Mouse (Mus musculus): ENCODE data around the gene B3gnt8. TPM values are rescaled to one million over a fixed set of nuclear protein-coding genes. Genes with fewer than 3 reads are reported as not detected.

B3gnt8 gene
- polyA plus RNA-seq, 1 experiment from 2014 or later: 1.3 TPM

- Histone ChIP-seq H3K4me1 (no peaks in the 10 kb centered on the region), H3K9ac (replicated peaks) (no peak overlapping the region), H3K36me3 (no peaks in the 10 kb centered on the region), H3K4me2 (replicated peaks) (no peak overlapping the region), H3K4me3 (no peak overlapping the region), H3K27me3 (0 out of 2 replicates have a peak, but pooled peaks cover 4% of the 10 kb centered on the region), H3K9me3 (no peaks in the 10 kb centered on the region), H3K27ac (replicated peaks) (no peak overlapping the region)
- 81% methylated on average over 4 of the region's 4 CpGs for WGBS
- no peak for ATAC-seq (ENCODE audit: low FRiP score, low read depth)
Observed at GRCm38 (mm10) chr7:25606625-25607063, 19.8 kb upstream of the B3gnt8 start.

GRCm38 (mm10) chr7:25607196-25607595 is 19.3 kb upstream of the B3gnt8 start:
- H3K4me1 ChIP-seq: no peaks in the 10 kb centered on the region

GRCm38 (mm10) chr7:25610056-25610455 is 16.4 kb upstream of the B3gnt8 start:
- H3K4me3 ChIP-seq: no peak overlapping the region
- 41% methylated on average over 6 of the region's 6 CpGs for WGBS
- no peak overlapping the region for H3K4me2 ChIP-seq (replicated peaks)
- no peaks in the 10 kb centered on the region for H3K36me3 ChIP-seq
- H3K27ac ChIP-seq (replicated peaks): no peak overlapping the region
- no peak for ATAC-seq (ENCODE audit: low FRiP score, low read depth)
- no peaks in the 10 kb centered on the region for H3K4me1 ChIP-seq
- no peak overlapping the region for H3K9ac ChIP-seq (replicated peaks)
- 0 out of 2 replicates have a peak, but pooled peaks cover 4% of the 10 kb centered on the region for H3K27me3 ChIP-seq
- no peaks in the 10 kb centered on the region for H3K9me3 ChIP-seq

More at GRCm38 (mm10) chr7:25607196-25607595, 19.3 kb upstream of the B3gnt8 start:
- Histone ChIP-seq H3K9ac (replicated peaks) (no peak overlapping the region), H3K27me3 (0 out of 2 replicates have a peak, but pooled peaks cover 4% of the 10 kb centered on the region), H3K4me2 (replicated peaks) (no peak overlapping the region), H3K36me3 (no peaks in the 10 kb centered on the region), H3K27ac (replicated peaks) (no peak overlapping the region), H3K4me3 (no peak overlapping the region), H3K9me3 (no peaks in the 10 kb centered on the region)
- ATAC-seq (ENCODE audit: low FRiP score, low read depth): no peak
- WGBS: 81% methylated on average over 2 of the region's 2 CpGs

- WGBS: 38% methylated on average over 7 of the region's 7 CpGs
- H3K4me2 ChIP-seq (replicated peaks): no peak overlapping the region
- no peak overlapping the region for H3K27ac ChIP-seq (replicated peaks)
- ATAC-seq (ENCODE audit: low FRiP score, low read depth): no peak
- H3K4me1 ChIP-seq: no peaks in the 10 kb centered on the region
- no peak overlapping the region for H3K9ac ChIP-seq (replicated peaks)
- H3K4me3 ChIP-seq: no peak overlapping the region
- H3K36me3 ChIP-seq: no peaks in the 10 kb centered on the region
- H3K9me3 ChIP-seq: no peaks in the 10 kb centered on the region
- 0 out of 2 replicates have a peak, but pooled peaks cover 4% of the 10 kb centered on the region for H3K27me3 ChIP-seq
Observed at GRCm38 (mm10) chr7:25611501-25611900, 15.0 kb upstream of the B3gnt8 start.

GRCm38 (mm10) chr7:25614086-25614485 is 12.4 kb upstream of the B3gnt8 start:
- 92% methylated on average over 5 of the region's 5 CpGs for WGBS
- H3K9me3 ChIP-seq: no peaks in the 10 kb centered on the region
- ATAC-seq (ENCODE audit: low FRiP score, low read depth): no peak

GRCm38 (mm10) chr7:25614831-25615705 is 11.4 kb upstream of the B3gnt8 start:
- no peak overlapping the region for H3K9ac ChIP-seq (replicated peaks)
- ATAC-seq (ENCODE audit: low FRiP score, low read depth): no peak
- 71% methylated on average over 21 of the region's 21 CpGs for WGBS
- no peak overlapping the region for H3K4me2 ChIP-seq (replicated peaks)
- no peaks in the 10 kb centered on the region for H3K4me1 ChIP-seq
- H3K27me3 ChIP-seq: peaks cover 10% of the 10 kb centered on the region
- H3K36me3 ChIP-seq: no peaks in the 10 kb centered on the region
- no peak overlapping the region for H3K27ac ChIP-seq (replicated peaks)
- H3K4me3 ChIP-seq: no peak overlapping the region
- H3K9me3 ChIP-seq: no peaks in the 10 kb centered on the region

More at GRCm38 (mm10) chr7:25614086-25614485, 12.4 kb upstream of the B3gnt8 start:
- Histone ChIP-seq H3K36me3 (no peaks in the 10 kb centered on the region), H3K9ac (replicated peaks) (no peak overlapping the region), H3K27me3 (peaks cover 10% of the 10 kb centered on the region), H3K27ac (replicated peaks) (no peak overlapping the region), H3K4me2 (replicated peaks) (no peak overlapping the region), H3K4me1 (no peaks in the 10 kb centered on the region), H3K4me3 (no peak overlapping the region)

- Histone ChIP-seq H3K27me3 (peaks cover 10% of the 10 kb centered on the region), H3K9ac (replicated peaks) (no peak within 1 kb of the TSS), H3K4me1 (no peaks in the 10 kb centered on the region), H3K4me3 (no peak within 1 kb of the TSS), H3K9me3 (no peaks in the 10 kb centered on the region), H3K36me3 (no peaks in the 10 kb centered on the region), H3K4me2 (replicated peaks) (no peak within 1 kb of the TSS), H3K27ac (replicated peaks) (no peak within 1 kb of the TSS)
- no peak for ATAC-seq (ENCODE audit: low FRiP score, low read depth)
- 79% methylated on average over 5 of the region's 5 CpGs for WGBS
Observed at GRCm38 (mm10) chr7:25615706-25616011, 10.8 kb upstream of the B3gnt8 start, which contains the start of gene Erich4. Erich4 (minus strand) TSS chr7:25615892.

- Histone ChIP-seq H3K4me3 (no peak overlapping the region), H3K36me3 (no peaks in the 10 kb centered on the region), H3K9me3 (no peaks in the 10 kb centered on the region), H3K4me1 (no peaks in the 10 kb centered on the region), H3K4me2 (replicated peaks) (no peak overlapping the region), H3K27ac (replicated peaks) (no peak overlapping the region), H3K9ac (replicated peaks) (no peak overlapping the region), H3K27me3 (peaks cover 6% of the 10 kb centered on the region)
- ATAC-seq (ENCODE audit: low FRiP score, low read depth): no peak
- WGBS: 86% methylated on average over 10 of the region's 10 CpGs
Observed at GRCm38 (mm10) chr7:25617376-25618160, 8.9 kb upstream of the B3gnt8 start.

GRCm38 (mm10) chr7:25618865-25619721 is 7.4 kb upstream of the B3gnt8 start, which contains the start of gene Dmac2:
Dmac2 (plus strand) TSS chr7:25619414.
- peak; percentile 91 for ATAC-seq (ENCODE audit: low FRiP score, low read depth)
- peak within 1 kb of the TSS; percentile 63 for H3K4me2 ChIP-seq (replicated peaks)
- H3K4me3 ChIP-seq: peak within 1 kb of the TSS; percentile 64
- H3K27ac ChIP-seq (replicated peaks): no peak within 1 kb of the TSS
- H3K36me3 ChIP-seq: no peaks in the 10 kb centered on the region
- no peaks in the 10 kb centered on the region for H3K9me3 ChIP-seq
- H3K27me3 ChIP-seq: peaks cover 6% of the 10 kb centered on the region
- no peaks in the 10 kb centered on the region for H3K4me1 ChIP-seq
- peak within 1 kb of the TSS; percentile 50 for H3K9ac ChIP-seq (replicated peaks)
- 2% methylated on average over 53 of the region's 53 CpGs for WGBS

GRCm38 (mm10) chr7:25619722-25619991 is 6.8 kb upstream of the B3gnt8 start:
- Histone ChIP-seq H3K27me3 (peaks cover 6% of the 10 kb centered on the region), H3K27ac (replicated peaks) (no peak overlapping the region)
- 23% methylated on average over 5 of the region's 5 CpGs for WGBS

GRCm38 (mm10) chr7:25620101-25620500 is 6.4 kb upstream of the B3gnt8 start:
- 88% methylated on average over 5 of the region's 5 CpGs for WGBS
- H3K36me3 ChIP-seq: 0 out of 2 replicates have a peak, but pooled peaks cover 5% of the 10 kb centered on the region
- H3K4me1 ChIP-seq: no peaks in the 10 kb centered on the region
- peak overlapping the region; percentile 64 for H3K4me3 ChIP-seq
- H3K27me3 ChIP-seq: peaks cover 6% of the 10 kb centered on the region
- no peak overlapping the region for H3K9ac ChIP-seq (replicated peaks)
- ATAC-seq (ENCODE audit: low FRiP score, low read depth): no peak
- H3K27ac ChIP-seq (replicated peaks): no peak overlapping the region
- H3K9me3 ChIP-seq: no peaks in the 10 kb centered on the region
- H3K4me2 ChIP-seq (replicated peaks): peak overlapping the region; percentile 63

More at GRCm38 (mm10) chr7:25619722-25619991, 6.8 kb upstream of the B3gnt8 start:
- Histone ChIP-seq H3K4me2 (replicated peaks) (peak overlapping the region; percentile 63), H3K4me3 (peak overlapping the region; percentile 64), H3K9me3 (no peaks in the 10 kb centered on the region), H3K4me1 (no peaks in the 10 kb centered on the region), H3K36me3 (0 out of 2 replicates have a peak, but pooled peaks cover 1% of the 10 kb centered on the region), H3K9ac (replicated peaks) (peak overlapping the region; percentile 50)
- ATAC-seq (ENCODE audit: low FRiP score, low read depth): no peak

Data from midbrain, embryonic 12.5 days (tissue).